Mouse (Mus musculus) liver, embryonic 11.5 days (tissue): ENCODE results near the gene Figla. TPM values are rescaled to one million over a fixed set of nuclear protein-coding genes. Genes with fewer than 3 reads are reported as not detected.

Experiments
- ATAC-seq: fragments of 200-750 bp; cut with Nextera tagmentation; replicated peaks from 2 replicates; pipeline ENCODE4 v1.8.0; 2017; ENCODE audit warnings: moderate number of reproducible peaks, mild to moderate bottlenecking, moderate TSS enrichment, moderate library complexity; ENCODE audit not compliant: low FRiP score
- DNase-seq: peaks from one replicate; pipeline ENCODE4 v3.0.0-alpha.2; 2017; ENCODE audit warnings: low spot score
- H3K27ac ChIP-seq: fragments of 300-500 bp; sonication (generic); 2 replicates; pipeline ENCODE4 v1.5.1; 2014; ENCODE audit warnings: mild to moderate bottlenecking, low read depth, low read length, control low read depth
- H3K27me3 ChIP-seq: fragments of 300-500 bp; sonication (generic); replicated peaks from 2 replicates; pipeline ENCODE4 v1.6.1; 2014; ENCODE audit warnings: low read length, mixed read lengths; ENCODE audit not compliant: control insufficient read depth, insufficient read depth
- H3K36me3 ChIP-seq: fragments of 300-500 bp; sonication (generic); 2 replicates; pipeline ENCODE4 v1.6.1; 2014; ENCODE audit warnings: mild to moderate bottlenecking, low read length, moderate library complexity, mixed read lengths; ENCODE audit not compliant: control insufficient read depth, insufficient read depth
- H3K4me1 ChIP-seq: fragments of 300-500 bp; sonication (generic); replicated peaks from 2 replicates; pipeline ENCODE4 v1.6.1; 2014; ENCODE audit warnings: low read length, mixed read lengths; ENCODE audit not compliant: control insufficient read depth, insufficient read depth
- H3K4me2 ChIP-seq: fragments of 300-500 bp; sonication (generic); 2 replicates; pipeline ENCODE4 v1.6.1; 2014; ENCODE audit warnings: mild to moderate bottlenecking, control low read depth, moderate library complexity
- H3K4me3 ChIP-seq: fragments of 300-500 bp; sonication (generic); 2 replicates; pipeline ENCODE4 v1.5.1; 2014; ENCODE audit warnings: low read depth, low read length, control low read depth
- H3K9ac ChIP-seq: fragments of 300-500 bp; sonication (generic); 2 replicates; pipeline ENCODE4 v1.6.1; 2014; ENCODE audit warnings: low read depth, low read length, control low read depth
- H3K9me3 ChIP-seq: fragments of 300-500 bp; sonication (generic); 2 replicates; pipeline ENCODE4 v1.6.1; 2016; ENCODE audit warnings: low read length, inconsistent platforms, mixed read lengths; ENCODE audit not compliant: control insufficient read depth
- WGBS: fragments of 180-500 bp; shearing (Covaris S2); extraction: QIAGEN DNeasy Blood & Tissue Kit; methylation state at CpG from one replicate; pipeline ENCODE4 v1.1.7; 2014; 5-methylcytosine and 5-hydroxymethylcytosine counted together
- polyA plus RNA-seq: library from polyadenylated mRNA; unstranded; fragments of >200 nt; fragmentation: Nextera tagmentation; extraction: Ambion mirVana; gene quantifications from 2 replicates; pipeline ENCODE4 v1.2.1, GENCODE M21; 2014

The Figla gene
- polyA plus RNA-seq, 1 experiment from 2014 or later: not detected

GRCm38 (mm10) chr6:86058475-86058874, 42.5 kb downstream of the Figla start:
- H3K36me3 ChIP-seq: no peaks in the 10 kb centered on the region
- WGBS: 3% methylated on average over 1 of the region's 1 CpGs
- ATAC-seq: no peak

GRCm38 (mm10) chr6:86059151-86059853, 43.3 kb downstream of the Figla start:
- Histone ChIP-seq H3K4me2 (no peak overlapping the region), H3K27ac (no peak overlapping the region), H3K4me3 (no peak overlapping the region), H3K4me1 (no peaks in the 10 kb centered on the region), H3K9me3 (no peaks in the 10 kb centered on the region), H3K27me3 (0 out of 2 replicates have a peak, but pooled peaks cover 2% of the 10 kb centered on the region), H3K36me3 (no peaks in the 10 kb centered on the region), H3K9ac (no peak overlapping the region)
- ATAC-seq: no peak
- no peak for DNase-seq
- WGBS: 28% methylated on average over 7 of the region's 7 CpGs

More at GRCm38 (mm10) chr6:86058475-86058874, 42.5 kb downstream of the Figla start:
- no peaks in the 10 kb centered on the region for H3K9me3 ChIP-seq
- no peak for DNase-seq
- H3K27ac ChIP-seq: no peak overlapping the region
- H3K4me2 ChIP-seq: no peak overlapping the region
- H3K4me3 ChIP-seq: no peak overlapping the region
- 0 out of 2 replicates have a peak, but pooled peaks cover 2% of the 10 kb centered on the region for H3K27me3 ChIP-seq
- H3K4me1 ChIP-seq: peaks cover 2% of the 10 kb centered on the region
- H3K9ac ChIP-seq: no peak overlapping the region

- H3K9me3 ChIP-seq: no peaks in the 10 kb centered on the region
- H3K27ac ChIP-seq: no peak overlapping the region
- H3K36me3 ChIP-seq: no peaks in the 10 kb centered on the region
- 0 out of 2 replicates have a peak, but pooled peaks cover 2% of the 10 kb centered on the region for H3K27me3 ChIP-seq
- WGBS: 85% methylated on average over 3 of the region's 3 CpGs
- no peak overlapping the region for H3K9ac ChIP-seq
- no peaks in the 10 kb centered on the region for H3K4me1 ChIP-seq
- H3K4me2 ChIP-seq: no peak overlapping the region
- no peak for DNase-seq
- no peak overlapping the region for H3K4me3 ChIP-seq
- no peak for ATAC-seq
These were observed 44.2 kb downstream of the Figla start for GRCm38 (mm10) chr6:86060170-86060569.

GRCm38 (mm10) chr6:86062226-86062625, 46.3 kb downstream of the Figla start:
- 69% methylated on average over 5 of the region's 5 CpGs for WGBS
- ATAC-seq: no peak

GRCm38 (mm10) chr6:86062684-86063083, 46.7 kb downstream of the Figla start:
- DNase-seq (no peak), ATAC-seq (no peak)
- H3K4me2 ChIP-seq: no peak overlapping the region
- WGBS: 94% methylated on average over 2 of the region's 2 CpGs
- H3K4me1 ChIP-seq: no peaks in the 10 kb centered on the region
- no peak overlapping the region for H3K4me3 ChIP-seq
- no peak overlapping the region for H3K9ac ChIP-seq
- no peak overlapping the region for H3K27ac ChIP-seq
- peaks cover 6% of the 10 kb centered on the region for H3K27me3 ChIP-seq
- H3K9me3 ChIP-seq: no peaks in the 10 kb centered on the region
- no peaks in the 10 kb centered on the region for H3K36me3 ChIP-seq

More at GRCm38 (mm10) chr6:86062226-86062625, 46.3 kb downstream of the Figla start:
- no peaks in the 10 kb centered on the region for H3K9me3 ChIP-seq
- H3K27ac ChIP-seq: no peak overlapping the region
- no peak overlapping the region for H3K4me3 ChIP-seq
- peaks cover 6% of the 10 kb centered on the region for H3K27me3 ChIP-seq
- H3K4me1 ChIP-seq: no peaks in the 10 kb centered on the region
- no peak for DNase-seq
- H3K4me2 ChIP-seq: no peak overlapping the region
- H3K9ac ChIP-seq: no peak overlapping the region
- H3K36me3 ChIP-seq: no peaks in the 10 kb centered on the region

- no peak for ATAC-seq
- no peaks in the 10 kb centered on the region for H3K9me3 ChIP-seq
- 66% methylated on average over 6 of the region's 6 CpGs for WGBS
- H3K4me1 ChIP-seq: no peaks in the 10 kb centered on the region
- no peaks in the 10 kb centered on the region for H3K36me3 ChIP-seq
- no peak overlapping the region for H3K4me2 ChIP-seq
- no peak overlapping the region for H3K27ac ChIP-seq
- no peak overlapping the region for H3K4me3 ChIP-seq
- H3K27me3 ChIP-seq: peaks cover 6% of the 10 kb centered on the region
- no peak for DNase-seq
- H3K9ac ChIP-seq: no peak overlapping the region
These were observed 48.5 kb downstream of the Figla start for GRCm38 (mm10) chr6:86064318-86065016.

- Histone ChIP-seq H3K27me3 (peaks cover 6% of the 10 kb centered on the region), H3K4me3 (no peak overlapping the region), H3K9me3 (no peaks in the 10 kb centered on the region), H3K9ac (no peak overlapping the region), H3K4me1 (peaks cover 11% of the 10 kb centered on the region; the same call in 1 of the 2 replicates), H3K36me3 (no peaks in the 10 kb centered on the region), H3K4me2 (no peak overlapping the region), H3K27ac (no peak overlapping the region)
- DNase-seq: no peak
- WGBS: 81% methylated on average over 6 of the region's 6 CpGs
- ATAC-seq: no peak
These were observed 50.8 kb downstream of the Figla start for GRCm38 (mm10) chr6:86066727-86067126.

GRCm38 (mm10) chr6:86067145-86067544, 51.2 kb downstream of the Figla start:
- Histone ChIP-seq H3K4me1 (peaks cover 11% of the 10 kb centered on the region; the same call in 1 of the 2 replicates), H3K27me3 (peaks cover 6% of the 10 kb centered on the region), H3K4me2 (no peak overlapping the region), H3K36me3 (no peaks in the 10 kb centered on the region), H3K9ac (no peak overlapping the region), H3K27ac (no peak overlapping the region), H3K4me3 (no peak overlapping the region), H3K9me3 (no peaks in the 10 kb centered on the region)
- 54% methylated on average over 5 of the region's 5 CpGs for WGBS
- no peak for DNase-seq
- no peak for ATAC-seq
